Mouse (Mus musculus) E14TG2a.4 (cell line): ENCODE data around the gene Zfp385c.

ENCODE experiments used
- CTCF ChIP-seq: conservative IDR thresholded peaks from 2 replicates; pipeline ENCODE4 v1.5.1; 2014; ENCODE audit warnings: low read length
- POU5F1 ChIP-seq: IDR thresholded peaks from 2 replicates; pipeline ENCODE4 v1.6.1; 2014; ENCODE audit warnings: low read length, borderline replicate concordance

DNA sequence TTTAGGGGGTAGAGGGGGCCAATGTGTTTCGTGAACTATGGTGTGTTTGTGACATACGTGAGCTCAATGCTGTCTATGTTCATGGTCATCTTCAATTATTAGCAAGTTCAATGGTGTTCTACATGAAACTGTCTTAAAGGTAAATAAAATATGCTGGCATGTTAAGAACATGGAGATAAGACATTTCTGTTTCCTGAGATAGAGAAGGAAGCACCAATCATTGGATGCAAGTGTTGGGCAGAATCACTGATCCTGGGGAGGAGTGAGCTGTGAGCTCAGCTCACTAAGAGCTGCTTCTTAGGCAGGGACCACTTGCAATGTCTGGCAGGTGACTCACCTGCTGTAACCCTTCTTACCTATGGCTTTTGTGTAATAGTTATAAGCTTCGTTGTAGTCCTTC, 90.9 kb downstream of the Zfp385c start:
- TF ChIP-seq CTCF (no peak), POU5F1 (no peak)
